In the genomic region with DNA sequence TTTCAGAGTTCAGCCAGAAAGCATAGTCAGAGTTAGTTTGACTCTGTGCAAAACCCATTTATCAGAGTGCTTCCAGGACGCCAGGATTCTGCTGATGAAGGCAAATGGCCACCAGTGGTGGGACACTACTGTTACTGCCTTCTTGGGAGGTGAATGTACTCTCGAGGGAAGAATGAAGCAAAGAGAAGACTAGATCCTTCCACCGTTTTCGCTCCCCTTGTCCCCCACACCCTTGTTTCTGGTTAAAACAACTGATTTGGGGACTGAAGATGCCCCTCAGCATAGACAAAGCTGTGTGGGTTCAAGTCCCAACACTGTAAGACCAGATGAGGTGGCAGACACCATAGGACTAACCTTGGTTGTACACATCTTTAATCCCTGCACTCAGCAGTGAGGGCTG, we compare ENCODE assay signal across 9 mouse cellular contexts. TPM values are rescaled to one million over a fixed set of nuclear protein-coding genes. Genes with fewer than 3 reads are reported as not detected.
DNase-seq lines count a peak whose midpoint lies in the region; ATAC-seq and TF ChIP-seq lines count a peak whose summit lies in the region.
"Had no signal": no experiment of that assay in that cellular context is flagged by ENCODE, and none has a peak within 500 bp of the region (broad histone marks: within the 10 kb centered on the region; RNA-seq: fewer than 3 reads in every experiment).

No protein-coding gene starts in this region.

- H3K9me3 ChIP-seq in megakaryocyte, embryonic 14.5 days: no peaks in the 10 kb centered on the region
- H3K9me3 ChIP-seq in heart, postnatal 0 days (replicated peaks; ENCODE audit: control insufficient read depth, low read length): no peaks in the 10 kb centered on the region
- no peaks in the 10 kb centered on the region for H3K9me3 ChIP-seq in neural tube, embryonic 15.5 days (replicated peaks)
- H3K9me3 ChIP-seq: hindbrain, embryonic 15.5 days had no signal

- no peak for TF ChIP-seq POLR2A in heart, adult 2 months (IDR thresholded peaks at IDR 0.05; ENCODE audit: insufficient read depth, low read depth, low read length)

- no peak for ATAC-seq in megakaryocyte, adult 5-6 weeks (ENCODE audit: poor library complexity, severe bottlenecking)
- ATAC-seq in heart, postnatal 0 days (ENCODE audit: insufficient read depth, low read depth): no peak
- ATAC-seq in neural tube, embryonic 15.5 days (ENCODE audit: low FRiP score): no peak
- ATAC-seq in inflammation-experienced regulatory T-cells, adult 6 months: no peak

- WGBS in heart, adult 2 months: 58% methylated on average over 4 of the region's 4 CpGs
- 61% methylated on average over 4 of the region's 4 CpGs for WGBS in heart, postnatal 0 days
- WGBS in neural tube, embryonic 15.5 days: 79% methylated on average over 4 of the region's 4 CpGs

- H3K79me2 ChIP-seq in heart, adult 2 months (replicated peaks; ENCODE audit: control insufficient read depth, insufficient read depth, low read length): no peaks in the 10 kb centered on the region

- no peak overlapping the region; the same call in 1 of the 2 replicates for H3K4me3 ChIP-seq in heart, adult 2 months
- peak overlapping the region; percentile 92 for H3K4me3 ChIP-seq in megakaryocyte, embryonic 14.5 days (replicated peaks)
- H3K4me3 ChIP-seq in heart, postnatal 0 days (ENCODE audit: low read depth, low read length): no peak overlapping the region
- no peak overlapping the region for H3K4me3 ChIP-seq in neural tube, embryonic 15.5 days (replicated peaks)

- no peaks in the 10 kb centered on the region for H3K27me3 ChIP-seq in heart, adult 2 months (ENCODE audit: control insufficient read depth, insufficient read depth, low read length)
- H3K27me3 ChIP-seq in megakaryocyte, embryonic 14.5 days (replicated peaks): no peaks in the 10 kb centered on the region
- H3K27me3 ChIP-seq in heart, postnatal 0 days (ENCODE audit: control insufficient read depth, insufficient read depth, low read length): no peaks in the 10 kb centered on the region
- H3K27me3 ChIP-seq in neural tube, embryonic 15.5 days (replicated peaks): no peaks in the 10 kb centered on the region
- H3K27me3 ChIP-seq: hindbrain, embryonic 15.5 days had no signal

- intact Hi-C loops in heart, adult 2 months (cut with DNase I): no loop called here
- intact Hi-C loops in heart, postnatal 36 days (cut with DNase I): no loop called here

- H3K27ac ChIP-seq in heart, adult 2 months: peak overlapping the region; percentile 99
- peak overlapping the region; percentile 99 for H3K27ac ChIP-seq in heart, postnatal 0 days (ENCODE audit: low read depth)
- H3K27ac ChIP-seq in neural tube, embryonic 15.5 days (replicated peaks): peak overlapping the region; percentile 83; the same call in 1 of the 2 replicates

- no peak for TF ChIP-seq CTCF in heart, adult 2 months (IDR thresholded peaks at IDR 0.05)
- no peak for TF ChIP-seq CTCF in heart, postnatal 0 days (IDR thresholded peaks at IDR 0.05; ENCODE audit: low read depth)

- no peak for TF ChIP-seq EP300 in heart, adult 2 months (IDR thresholded peaks at IDR 0.05; ENCODE audit: insufficient read depth, low read depth, low read length)
- no peak for TF ChIP-seq EP300 in heart, postnatal 0 days (IDR thresholded peaks at IDR 0.05; ENCODE audit: low read depth)

- H3K4me2 ChIP-seq in heart, postnatal 0 days (ENCODE audit: low read depth, low read length): no peak overlapping the region; the same call in 1 of the 2 replicates
- no peak overlapping the region for H3K4me2 ChIP-seq in neural tube, embryonic 15.5 days

- peak in 1 of 2 experiments; percentile 44 for DNase-seq in heart, adult 2 months
- DNase-seq in heart, postnatal 36 days: no peak
- DNase-seq in heart, postnatal 0 days (ENCODE audit: low spot score): no peak
- DNase-seq in urinary bladder, postnatal 10 days (ENCODE audit: low spot score): no peak

- peaks cover 9% of the 10 kb centered on the region for H3K36me3 ChIP-seq in heart, adult 2 months (ENCODE audit: control insufficient read depth, insufficient read depth, low read length)
- no peaks in the 10 kb centered on the region for H3K36me3 ChIP-seq in megakaryocyte, embryonic 14.5 days (replicated peaks; ENCODE audit: low read length)
- no peaks in the 10 kb centered on the region for H3K36me3 ChIP-seq in heart, postnatal 0 days (replicated peaks; ENCODE audit: control insufficient read depth, insufficient read depth, low read length)
- no peaks in the 10 kb centered on the region for H3K36me3 ChIP-seq in neural tube, embryonic 15.5 days
- H3K36me3 ChIP-seq: hindbrain, embryonic 15.5 days had no signal

- H3K4me1 ChIP-seq in heart, adult 2 months (ENCODE audit: control insufficient read depth, insufficient read depth, low read length): peaks cover 42% of the 10 kb centered on the region
- peaks cover 87% of the 10 kb centered on the region for H3K4me1 ChIP-seq in megakaryocyte, embryonic 14.5 days
- H3K4me1 ChIP-seq in heart, postnatal 0 days (ENCODE audit: control insufficient read depth, insufficient read depth): peaks cover 58% of the 10 kb centered on the region
- H3K4me1 ChIP-seq in neural tube, embryonic 15.5 days: peaks cover 70% of the 10 kb centered on the region

- H3K9ac ChIP-seq in heart, adult 2 months (ENCODE audit: low read depth, low read length): peak overlapping the region; percentile 58
- 0 out of 2 replicates have a peak overlapping the region, but pooled peaks have one; percentile 1 for H3K9ac ChIP-seq in heart, postnatal 0 days (replicated peaks; ENCODE audit: low read depth, low read length)
- no peak overlapping the region for H3K9ac ChIP-seq in neural tube, embryonic 15.5 days (replicated peaks)
- H3K9ac ChIP-seq: hindbrain, embryonic 15.5 days had no signal

RNA-seq across cellular contexts. Expression of a gene that starts 9.0 kb away (rescaled TPM):
- 100 to 1,000 TPM in 1 of 2 experiments, 10 to 100 TPM in 1; 35.5 to 111 TPM for total RNA-seq in heart, adult 2 months (2021)
- 190 and 208 TPM in 2 replicates for polyA plus RNA-seq in heart, adult 2 months (2012; rRNA removed)
- 100 to 1,000 TPM; 104 to 107 TPM for total RNA-seq in heart, postnatal 36 days (2021)
- polyA plus RNA-seq in megakaryocyte, embryonic 14.5 days (2012; ENCODE audit: insufficient read depth, low replicate concordance): 5.6 and 22.1 TPM in 2 replicates
- total RNA-seq in megakaryocyte, adult 5-6 weeks (2015): 0.11 and 0.25 TPM in 2 replicates
- total RNA-seq in megakaryocyte, adult 5-6 weeks (2017): 0.12 and 0.37 TPM in 2 replicates
- 21.0 and 24.3 TPM in 2 replicates for total RNA-seq in heart, postnatal 0 days (2014; rRNA removed; ENCODE audit: low replicate concordance)
- 10.2 and 10.7 TPM in 2 replicates for polyA plus RNA-seq in heart, postnatal 0 days (2015; fragmentation: Nextera tagmentation; extraction: Ambion mirVana)
- 3.8 and 4.0 TPM in 2 replicates for polyA plus RNA-seq in neural tube, embryonic 15.5 days (2015; fragmentation: Nextera tagmentation; extraction: Ambion mirVana)
- 1 to 10 TPM; 6.5 to 8.4 (median 7.3) TPM for polyA plus RNA-seq in inflammation-experienced regulatory T-cells, adult 6 months (2017; shearing (Covaris generic))

RNA-seq across cellular contexts. Expression of a gene that starts 11.2 kb away (rescaled TPM):
- total RNA-seq in heart, adult 2 months (2021): 10 to 100 TPM; 68.9 to 75.3 TPM
- polyA plus RNA-seq in heart, adult 2 months (2012; rRNA removed): 21.9 and 44.4 TPM in 2 replicates
- 10 to 100 TPM; 74.4 to 75.3 TPM for total RNA-seq in heart, postnatal 36 days (2021)
- 30.0 and 46.8 TPM in 2 replicates for polyA plus RNA-seq in megakaryocyte, embryonic 14.5 days (2012; ENCODE audit: insufficient read depth, low replicate concordance)
- 73.7 and 74.9 TPM in 2 replicates for total RNA-seq in megakaryocyte, adult 5-6 weeks (2015)
- total RNA-seq in megakaryocyte, adult 5-6 weeks (2017): 111 and 119 TPM in 2 replicates
- total RNA-seq in heart, postnatal 0 days (2014; rRNA removed; ENCODE audit: low replicate concordance): 47.4 and 54.6 TPM in 2 replicates
- 11.3 and 12.6 TPM in 2 replicates for polyA plus RNA-seq in heart, postnatal 0 days (2015; fragmentation: Nextera tagmentation; extraction: Ambion mirVana)
- 27.5 and 30.1 TPM in 2 replicates for polyA plus RNA-seq in neural tube, embryonic 15.5 days (2015; fragmentation: Nextera tagmentation; extraction: Ambion mirVana)
- 10 to 100 TPM; 16.7 to 26.3 (median 20.4) TPM for polyA plus RNA-seq in inflammation-experienced regulatory T-cells, adult 6 months (2017; shearing (Covaris generic))

RNA-seq across cellular contexts. Expression of a gene that starts 20.6 kb away (rescaled TPM):
- total RNA-seq in heart, adult 2 months (2021): 10 to 100 TPM; 18.7 to 20.7 TPM
- 17.5 and 25.2 TPM in 2 replicates for polyA plus RNA-seq in heart, adult 2 months (2012; rRNA removed)
- 10 to 100 TPM; 26.1 to 26.2 TPM for total RNA-seq in heart, postnatal 36 days (2021)
- 10.6 and 13.2 TPM in 2 replicates for polyA plus RNA-seq in megakaryocyte, embryonic 14.5 days (2012; ENCODE audit: insufficient read depth, low replicate concordance)
- 35.6 and 39.9 TPM in 2 replicates for total RNA-seq in megakaryocyte, adult 5-6 weeks (2015)
- total RNA-seq in megakaryocyte, adult 5-6 weeks (2017): 32.1 and 33.2 TPM in 2 replicates
- total RNA-seq in heart, postnatal 0 days (2014; rRNA removed; ENCODE audit: low replicate concordance): 6.8 and 9.7 TPM in 2 replicates
- 11.6 and 11.9 TPM in 2 replicates for polyA plus RNA-seq in heart, postnatal 0 days (2015; fragmentation: Nextera tagmentation; extraction: Ambion mirVana)
- polyA plus RNA-seq in neural tube, embryonic 15.5 days (2015; fragmentation: Nextera tagmentation; extraction: Ambion mirVana): 44.3 and 46.8 TPM in 2 replicates
- polyA plus RNA-seq in inflammation-experienced regulatory T-cells, adult 6 months (2017; shearing (Covaris generic)): 10 to 100 TPM in 2 of 3 experiments, 1 to 10 TPM in 1; 8.7 to 14.8 (median 11.6) TPM

RNA-seq across cellular contexts. Expression of a gene that starts 43.7 kb away (rescaled TPM):
- 100 to 1,000 TPM; 103 to 105 TPM for total RNA-seq in heart, adult 2 months (2021)
- polyA plus RNA-seq in heart, adult 2 months (2012; rRNA removed): 89.4 and 104 TPM in 2 replicates
- total RNA-seq in heart, postnatal 36 days (2021): 100 to 1,000 TPM; 100 to 111 TPM
- polyA plus RNA-seq in megakaryocyte, embryonic 14.5 days (2012; ENCODE audit: insufficient read depth, low replicate concordance): 37.6 and 38.9 TPM in 2 replicates
- total RNA-seq in megakaryocyte, adult 5-6 weeks (2015): 10.0 and 11.6 TPM in 2 replicates
- 8.0 and 9.0 TPM in 2 replicates for total RNA-seq in megakaryocyte, adult 5-6 weeks (2017)
- 188 and 234 TPM in 2 replicates for total RNA-seq in heart, postnatal 0 days (2014; rRNA removed; ENCODE audit: low replicate concordance)
- 40.8 and 44.0 TPM in 2 replicates for polyA plus RNA-seq in heart, postnatal 0 days (2015; fragmentation: Nextera tagmentation; extraction: Ambion mirVana)
- 104 and 125 TPM in 2 replicates for polyA plus RNA-seq in neural tube, embryonic 15.5 days (2015; fragmentation: Nextera tagmentation; extraction: Ambion mirVana)
- polyA plus RNA-seq in inflammation-experienced regulatory T-cells, adult 6 months (2017; shearing (Covaris generic)): 1 to 10 TPM; 1.3 to 6.3 (median 5.2) TPM

RNA-seq across cellular contexts. Expression of a gene that starts 52.4 kb away (rescaled TPM):
- under 1 TPM; 0.50 to 0.77 TPM for total RNA-seq in heart, adult 2 months (2021)
- polyA plus RNA-seq in heart, adult 2 months (2012; rRNA removed): 2.8 and 3.0 TPM in 2 replicates
- under 1 TPM; 0.57 to 0.72 TPM for total RNA-seq in heart, postnatal 36 days (2021)
- 0.29 TPM in 1 of 2 replicates, not detected in the other for polyA plus RNA-seq in megakaryocyte, embryonic 14.5 days (2012; ENCODE audit: insufficient read depth, low replicate concordance)
- 0.25 and 0.49 TPM in 2 replicates for total RNA-seq in megakaryocyte, adult 5-6 weeks (2015)
- 0.51 TPM in 1 of 2 replicates, not detected in the other for total RNA-seq in megakaryocyte, adult 5-6 weeks (2017)
- 0.77 and 0.80 TPM in 2 replicates for total RNA-seq in heart, postnatal 0 days (2014; rRNA removed; ENCODE audit: low replicate concordance)
- polyA plus RNA-seq in heart, postnatal 0 days (2015; fragmentation: Nextera tagmentation; extraction: Ambion mirVana): 0.41 and 0.55 TPM in 2 replicates
- polyA plus RNA-seq in neural tube, embryonic 15.5 days (2015; fragmentation: Nextera tagmentation; extraction: Ambion mirVana): 12.5 and 13.7 TPM in 2 replicates
- under 1 TPM in 2 of 3 experiments, not detected in 1; 0.32 to 0.63 TPM for polyA plus RNA-seq in inflammation-experienced regulatory T-cells, adult 6 months (2017; shearing (Covaris generic))
